Mouse (Mus musculus) adrenal gland, adult 2 months (tissue): Measurements from ENCODE around the gene Lpcat4. TPM values are rescaled to one million over a fixed set of nuclear protein-coding genes. Genes with fewer than 3 reads are reported as not detected.

Experiments
- polyA plus RNA-seq: library from polyadenylated mRNA; depleted of rRNA; stranded (reverse); fragments of >200 nt; gene quantifications from 2 replicates; pipeline ENCODE4 v1.2.3, GENCODE M21; 2012; rRNA removed
- total RNA-seq, 2 experiments: library from RNA; stranded (reverse); gene quantifications; 2 replicates each; pipeline ENCODE4 v1.2.3; 2021

Gene Lpcat4
- total and polyA plus RNA-seq, 3 experiments, result 5.1 to 18.9 (median 9.2) TPM

Other genes starting within 250 kb of the Lpcat4 start
- gene Olfr1309, start 249.2 kb upstream of the Lpcat4 start, total RNA-seq, result not detected
- not detected in 2 replicates for gene Olfr1309, start 249.2 kb upstream of the Lpcat4 start, polyA plus RNA-seq
- not detected for gene Olfr1310, start 226.8 kb upstream of the Lpcat4 start, total RNA-seq
- not detected in 2 replicates for gene Olfr1310, start 226.8 kb upstream of the Lpcat4 start, polyA plus RNA-seq
- not detected for gene Olfr1311, start 215.1 kb upstream of the Lpcat4 start, total RNA-seq
- gene Olfr1311, start 215.1 kb upstream of the Lpcat4 start, polyA plus RNA-seq, result not detected in 2 replicates
- gene Olfr1312, start 189.2 kb upstream of the Lpcat4 start, total RNA-seq, result not detected
- not detected in 2 replicates for gene Olfr1312, start 189.2 kb upstream of the Lpcat4 start, polyA plus RNA-seq
- not detected for gene Olfr1313, start 161.6 kb upstream of the Lpcat4 start, total RNA-seq
- not detected in 2 replicates for gene Olfr1313, start 161.6 kb upstream of the Lpcat4 start, polyA plus RNA-seq
- not detected for gene Olfr1314, start 142.7 kb upstream of the Lpcat4 start, total RNA-seq
- not detected in 2 replicates for gene Olfr1314, start 142.7 kb upstream of the Lpcat4 start, polyA plus RNA-seq
- not detected for gene Olfr1315-ps1, start 124.0 kb upstream of the Lpcat4 start, total RNA-seq
- gene Olfr1315-ps1, start 124.0 kb upstream of the Lpcat4 start, polyA plus RNA-seq, result not detected in 2 replicates
- gene Olfr1316, start 104.5 kb upstream of the Lpcat4 start, total RNA-seq, result not detected
- not detected in 2 replicates for gene Olfr1316, start 104.5 kb upstream of the Lpcat4 start, polyA plus RNA-seq
- gene Olfr1317, start 99.1 kb upstream of the Lpcat4 start, total RNA-seq, result not detected
- not detected in 2 replicates for gene Olfr1317, start 99.1 kb upstream of the Lpcat4 start, polyA plus RNA-seq
- gene Olfr1318, start 85.3 kb upstream of the Lpcat4 start, total RNA-seq, result not detected
- not detected in 2 replicates for gene Olfr1318, start 85.3 kb upstream of the Lpcat4 start, polyA plus RNA-seq
- gene Nutm1, start 19.8 kb downstream of the Lpcat4 start, total RNA-seq, result not detected
- gene Nutm1, start 19.8 kb downstream of the Lpcat4 start, polyA plus RNA-seq, result not detected in 2 replicates
- gene Nop10, start 22.5 kb downstream of the Lpcat4 start, total RNA-seq, result 100 to 1,000 TPM; 122 to 167 TPM
- 46.6 and 57.7 TPM in 2 replicates for gene Nop10, start 22.5 kb downstream of the Lpcat4 start, polyA plus RNA-seq
- gene Slc12a6, start 26.4 kb downstream of the Lpcat4 start, total RNA-seq, result 10 to 100 TPM; 33.4 to 35.1 TPM
- gene Slc12a6, start 26.4 kb downstream of the Lpcat4 start, polyA plus RNA-seq, result 11.7 and 14.5 TPM in 2 replicates
- under 1 TPM in 1 of 2 experiments, not detected in 1; 0.14 TPM for gene Gm21985, start 26.8 kb downstream of the Lpcat4 start, total RNA-seq
- gene Gm21985, start 26.8 kb downstream of the Lpcat4 start, polyA plus RNA-seq, result not detected in 2 replicates
- 10 to 100 TPM; 86.4 to 98.8 TPM for gene Emc4, start 128.6 kb downstream of the Lpcat4 start, total RNA-seq
- gene Emc4, start 128.6 kb downstream of the Lpcat4 start, polyA plus RNA-seq, result 71.4 and 74.1 TPM in 2 replicates
- gene Katnbl1, start 139.7 kb downstream of the Lpcat4 start, total RNA-seq, result 10 to 100 TPM; 10.4 to 10.5 TPM
- gene Katnbl1, start 139.7 kb downstream of the Lpcat4 start, polyA plus RNA-seq, result 0.30 and 0.35 TPM in 2 replicates
- gene Emc7, start 215.5 kb downstream of the Lpcat4 start, total RNA-seq, result 10 to 100 TPM; 29.8 to 36.6 TPM
- 2.9 and 3.4 TPM in 2 replicates for gene Emc7, start 215.5 kb downstream of the Lpcat4 start, polyA plus RNA-seq
- not detected for gene Chrm5, start 241.3 kb downstream of the Lpcat4 start, total RNA-seq
- not detected in 2 replicates for gene Chrm5, start 241.3 kb downstream of the Lpcat4 start, polyA plus RNA-seq